Mouse (Mus musculus) embryonic facial prominence, embryonic 13.5 days (tissue): ENCODE measurements around the gene Spryd3. TPM values are rescaled to one million over a fixed set of nuclear protein-coding genes. Genes with fewer than 3 reads are reported as not detected.

Experiments
- ATAC-seq: fragments of 200-750 bp; cut with Nextera tagmentation; 2 replicates; pipeline ENCODE4 v1.8.0; 2017; ENCODE audit warnings: low read depth; ENCODE audit not compliant: insufficient number of reproducible peaks, insufficient read depth, low FRiP score, low TSS enrichment
- H3K27ac ChIP-seq: fragments of 300-500 bp; sonication (generic); 2 replicates; pipeline ENCODE4 v1.5.1; 2015; ENCODE audit warnings: moderate library complexity, mild to moderate bottlenecking, inconsistent platforms
- H3K27me3 ChIP-seq: fragments of 300-500 bp; sonication (generic); 2 replicates; pipeline ENCODE4 v1.6.1; 2015; ENCODE audit warnings: mild to moderate bottlenecking, inconsistent platforms
- H3K36me3 ChIP-seq: fragments of 300-500 bp; sonication (generic); 2 replicates; pipeline ENCODE4 v1.6.1; 2015; ENCODE audit warnings: mild to moderate bottlenecking, inconsistent platforms
- H3K4me1 ChIP-seq: fragments of 300-500 bp; sonication (generic); 2 replicates; pipeline ENCODE4 v1.6.1; 2015; ENCODE audit warnings: inconsistent platforms
- H3K4me2 ChIP-seq: fragments of 300-500 bp; sonication (generic); 2 replicates; pipeline ENCODE4 v1.6.1; 2015; ENCODE audit warnings: moderate library complexity, mild to moderate bottlenecking, inconsistent platforms
- H3K4me3 ChIP-seq: fragments of 300-500 bp; sonication (generic); 2 replicates; pipeline ENCODE4 v1.5.1; 2015; ENCODE audit warnings: mild to moderate bottlenecking, inconsistent platforms
- H3K9ac ChIP-seq: fragments of 300-500 bp; sonication (generic); 2 replicates; pipeline ENCODE4 v1.6.1; 2015; ENCODE audit warnings: mild to moderate bottlenecking, inconsistent platforms
- H3K9me3 ChIP-seq: fragments of 300-500 bp; sonication (generic); 2 replicates; pipeline ENCODE4 v1.6.1; 2016; ENCODE audit warnings: inconsistent platforms
- WGBS: fragments of 180-500 bp; shearing (Covaris S2); methylation state at CpG from one replicate; pipeline ENCODE4 v1.1.7; 2015; ENCODE audit warnings: mixed read lengths; 5-methylcytosine and 5-hydroxymethylcytosine counted together
- polyA plus RNA-seq: library from polyadenylated mRNA; unstranded; fragments of >200 nt; fragmentation: Nextera tagmentation; extraction: Ambion mirVana; gene quantifications from 2 replicates; pipeline ENCODE4 v1.2.1, GENCODE M21; 2015

Spryd3 gene
- polyA plus RNA-seq, 1 experiment from 2014 or later = 21.6 TPM

GRCm38 (mm10) chr15:102119831-102120170 is 16.2 kb downstream of the Spryd3 start:
- Histone ChIP-seq H3K4me2 (no peak overlapping the region), H3K27me3 (no peaks in the 10 kb centered on the region), H3K27ac (no peak overlapping the region), H3K36me3 (peaks cover 84% of the 10 kb centered on the region), H3K9me3 (no peaks in the 10 kb centered on the region), H3K4me1 (peaks cover 33% of the 10 kb centered on the region), H3K4me3 (no peak overlapping the region), H3K9ac (no peak overlapping the region)
- no peak for ATAC-seq
- WGBS = 55% methylated on average over 2 of the region's 2 CpGs

GRCm38 (mm10) chr15:102119121-102119830 is 16.8 kb downstream of the Spryd3 start:
- H3K36me3 ChIP-seq = peaks cover 84% of the 10 kb centered on the region
- no peak overlapping the region for H3K9ac ChIP-seq
- H3K9me3 ChIP-seq = no peaks in the 10 kb centered on the region
- H3K4me3 ChIP-seq = no peak overlapping the region
- no peaks in the 10 kb centered on the region for H3K27me3 ChIP-seq
- H3K27ac ChIP-seq = no peak overlapping the region
- H3K4me2 ChIP-seq = no peak overlapping the region
- no peak for ATAC-seq
- WGBS = 76% methylated on average over 8 of the region's 8 CpGs
- peaks cover 33% of the 10 kb centered on the region for H3K4me1 ChIP-seq

- Histone ChIP-seq H3K4me1 (peaks cover 33% of the 10 kb centered on the region), H3K27ac (no peak overlapping the region), H3K9ac (no peak overlapping the region), H3K9me3 (no peaks in the 10 kb centered on the region), H3K36me3 (peaks cover 89% of the 10 kb centered on the region), H3K27me3 (no peaks in the 10 kb centered on the region), H3K4me2 (no peak overlapping the region), H3K4me3 (no peak overlapping the region)
- no peak for ATAC-seq
- WGBS = 80% methylated on average over 4 of the region's 4 CpGs
Observed at GRCm38 (mm10) chr15:102118591-102118990, 17.4 kb downstream of the Spryd3 start.

- Histone ChIP-seq H3K4me1 (peaks cover 33% of the 10 kb centered on the region), H3K9me3 (no peaks in the 10 kb centered on the region), H3K4me3 (no peak overlapping the region), H3K27ac (peak overlapping the region; percentile 30; the same call in 1 of the 2 replicates), H3K4me2 (no peak overlapping the region), H3K36me3 (peaks cover 95% of the 10 kb centered on the region), H3K9ac (peak overlapping the region; percentile 37; the same call in 1 of the 2 replicates), H3K27me3 (no peaks in the 10 kb centered on the region)
- 60% methylated on average over 19 of the region's 19 CpGs for WGBS
- peak; percentile 3; the same call in 1 of the 2 replicates for ATAC-seq
Observed at GRCm38 (mm10) chr15:102117461-102118443, 18.3 kb downstream of the Spryd3 start.

GRCm38 (mm10) chr15:102116753-102117415 is 19.1 kb downstream of the Spryd3 start:
- Histone ChIP-seq H3K4me1 (peaks cover 33% of the 10 kb centered on the region), H3K36me3 (peaks cover 97% of the 10 kb centered on the region), H3K9me3 (no peaks in the 10 kb centered on the region), H3K4me2 (no peak overlapping the region), H3K27me3 (no peaks in the 10 kb centered on the region), H3K27ac (peak overlapping the region; percentile 30; the same call in 1 of the 2 replicates), H3K9ac (peak overlapping the region; percentile 37; the same call in 1 of the 2 replicates), H3K4me3 (no peak overlapping the region)
- 0 out of 2 replicates have a peak, but pooled peaks have one; percentile 7 for ATAC-seq
- WGBS = 66% methylated on average over 11 of the region's 11 CpGs

GRCm38 (mm10) chr15:102115731-102116231 is 20.3 kb downstream of the Spryd3 start:
- H3K27ac ChIP-seq = peak overlapping the region; percentile 30; the same call in 1 of the 2 replicates

GRCm38 (mm10) chr15:102114651-102115260 is 21.3 kb downstream of the Spryd3 start:
- Histone ChIP-seq H3K4me2 (no peak overlapping the region), H3K36me3 (peaks cover 98% of the 10 kb centered on the region), H3K4me1 (peaks cover 28% of the 10 kb centered on the region), H3K9ac (no peak overlapping the region), H3K9me3 (no peaks in the 10 kb centered on the region), H3K27me3 (no peaks in the 10 kb centered on the region), H3K4me3 (no peak overlapping the region), H3K27ac (no peak overlapping the region)
- 89% methylated on average over 7 of the region's 7 CpGs for WGBS
- no peak for ATAC-seq

More at GRCm38 (mm10) chr15:102115731-102116231, 20.3 kb downstream of the Spryd3 start:
- no peaks in the 10 kb centered on the region for H3K9me3 ChIP-seq
- 0 out of 2 replicates have a peak overlapping the region, but pooled peaks have one; percentile 27 for H3K9ac ChIP-seq
- ATAC-seq = no peak
- no peaks in the 10 kb centered on the region for H3K27me3 ChIP-seq
- H3K4me1 ChIP-seq = peaks cover 30% of the 10 kb centered on the region
- no peak overlapping the region for H3K4me2 ChIP-seq
- H3K4me3 ChIP-seq = no peak overlapping the region
- H3K36me3 ChIP-seq = peaks cover 98% of the 10 kb centered on the region
- WGBS = 75% methylated on average over 9 of the region's 9 CpGs

- H3K4me2 ChIP-seq = no peak overlapping the region
- ATAC-seq = no peak
- no peak overlapping the region for H3K9ac ChIP-seq
- no peak overlapping the region; the same call in 1 of the 2 replicates for H3K27ac ChIP-seq
- H3K4me3 ChIP-seq = no peak overlapping the region
- H3K36me3 ChIP-seq = peaks cover 99% of the 10 kb centered on the region
- 71% methylated on average over 4 of the region's 4 CpGs for WGBS
- no peaks in the 10 kb centered on the region for H3K9me3 ChIP-seq
- no peaks in the 10 kb centered on the region for H3K27me3 ChIP-seq
- peaks cover 38% of the 10 kb centered on the region for H3K4me1 ChIP-seq
Observed at GRCm38 (mm10) chr15:102113674-102114073, 22.4 kb downstream of the Spryd3 start.

GRCm38 (mm10) chr15:102112827-102113226 is 23.2 kb downstream of the Spryd3 start:
- H3K4me2 ChIP-seq = no peak overlapping the region
- no peaks in the 10 kb centered on the region for H3K27me3 ChIP-seq
- ATAC-seq = no peak
- WGBS = 69% methylated on average over 8 of the region's 8 CpGs
- no peaks in the 10 kb centered on the region for H3K9me3 ChIP-seq
- peaks cover 98% of the 10 kb centered on the region for H3K36me3 ChIP-seq
- no peak overlapping the region for H3K4me3 ChIP-seq
- no peak overlapping the region; the same call in 1 of the 2 replicates for H3K27ac ChIP-seq
- H3K9ac ChIP-seq = no peak overlapping the region
- peaks cover 38% of the 10 kb centered on the region for H3K4me1 ChIP-seq

- WGBS = 90% methylated on average over 6 of the region's 6 CpGs
- H3K9me3 ChIP-seq = no peaks in the 10 kb centered on the region
- no peak overlapping the region; the same call in 1 of the 2 replicates for H3K27ac ChIP-seq
- no peak overlapping the region for H3K4me2 ChIP-seq
- no peak overlapping the region for H3K9ac ChIP-seq
- H3K4me3 ChIP-seq = no peak overlapping the region
- no peak for ATAC-seq
- H3K4me1 ChIP-seq = peaks cover 38% of the 10 kb centered on the region
- no peaks in the 10 kb centered on the region for H3K27me3 ChIP-seq
- peaks cover 99% of the 10 kb centered on the region for H3K36me3 ChIP-seq
Observed at GRCm38 (mm10) chr15:102112181-102112580, 23.9 kb downstream of the Spryd3 start.

- peaks cover 99% of the 10 kb centered on the region for H3K36me3 ChIP-seq
- H3K9ac ChIP-seq = no peak overlapping the region
- no peak for ATAC-seq
- no peaks in the 10 kb centered on the region for H3K9me3 ChIP-seq
- WGBS = 89% methylated on average over 11 of the region's 11 CpGs
- H3K27me3 ChIP-seq = peaks cover 5% of the 10 kb centered on the region; the same call in 1 of the 2 replicates
- H3K27ac ChIP-seq = no peak overlapping the region
- no peak overlapping the region for H3K4me3 ChIP-seq
- H3K4me1 ChIP-seq = peaks cover 38% of the 10 kb centered on the region
- no peak overlapping the region for H3K4me2 ChIP-seq
Observed at GRCm38 (mm10) chr15:102111495-102111829, 24.6 kb downstream of the Spryd3 start.
